8 mouse cellular contexts compared by ENCODE assay signal in the genomic region with DNA sequence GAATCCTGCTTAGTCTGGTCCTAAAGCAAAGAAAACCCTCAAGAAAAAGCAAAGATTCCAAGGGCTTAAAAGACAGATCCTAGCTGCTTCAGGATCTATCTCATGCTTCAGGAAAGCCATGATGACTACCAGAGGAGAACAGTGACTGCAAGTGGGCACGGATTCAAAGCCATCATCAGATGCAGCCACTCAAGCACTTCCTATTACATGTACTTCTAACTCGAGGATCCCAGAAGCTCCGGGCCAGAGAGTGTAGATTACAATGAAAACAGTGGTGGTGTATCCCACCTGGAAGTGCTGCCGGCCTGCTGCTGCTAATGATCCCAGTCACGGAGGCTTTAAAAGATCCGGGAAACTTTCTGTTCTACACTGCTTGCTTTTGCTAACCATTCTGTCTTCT. TPM values are rescaled to one million over a fixed set of nuclear protein-coding genes. Genes with fewer than 3 reads are reported as not detected.
A peak's percentile ranks its signal among the peaks of the same experiment; 100 is the strongest.
DNase-seq lines count a peak whose midpoint lies in the region; ATAC-seq and TF ChIP-seq lines count a peak whose summit lies in the region.

No protein-coding gene starts in this region.

- H3K36me3 ChIP-seq in kidney, embryonic 16.5 days (ENCODE audit: insufficient read depth, low read length): no peaks in the 10 kb centered on the region
- H3K36me3 ChIP-seq in forebrain, postnatal 0 days (ENCODE audit: insufficient read depth): no peaks in the 10 kb centered on the region
- H3K36me3 ChIP-seq in limb, embryonic 13.5 days: peaks cover 7% of the 10 kb centered on the region; the same call in 1 of the 2 replicates
- H3K36me3 ChIP-seq in neural tube, embryonic 12.5 days: peaks cover 3% of the 10 kb centered on the region; the same call in 1 of the 2 replicates

- no peaks in the 10 kb centered on the region for H3K27me3 ChIP-seq in kidney, embryonic 16.5 days (ENCODE audit: insufficient read depth, low read length)
- H3K27me3 ChIP-seq in forebrain, postnatal 0 days (ENCODE audit: insufficient read depth, low read length): no peaks in the 10 kb centered on the region
- H3K27me3 ChIP-seq in limb, embryonic 13.5 days: no peaks in the 10 kb centered on the region
- no peaks in the 10 kb centered on the region for H3K27me3 ChIP-seq in neural tube, embryonic 12.5 days (replicated peaks)

- ATAC-seq in kidney, embryonic 16.5 days (ENCODE audit: low FRiP score, low TSS enrichment): no peak
- ATAC-seq in forebrain, postnatal 0 days: no peak
- ATAC-seq in limb, embryonic 13.5 days (ENCODE audit: low FRiP score, low read depth): no peak
- no peak for ATAC-seq in neural tube, embryonic 12.5 days (ENCODE audit: low FRiP score, low read depth)

- no peak for TF ChIP-seq CTCF in forebrain, postnatal 0 days (IDR thresholded peaks at IDR 0.05; ENCODE audit: low read depth)

- no peaks in the 10 kb centered on the region for H3K9me3 ChIP-seq in kidney, embryonic 16.5 days (ENCODE audit: low read length)
- H3K9me3 ChIP-seq in forebrain, postnatal 0 days (ENCODE audit: low read length): no peaks in the 10 kb centered on the region
- no peaks in the 10 kb centered on the region for H3K9me3 ChIP-seq in limb, embryonic 13.5 days
- H3K9me3 ChIP-seq in neural tube, embryonic 12.5 days: no peaks in the 10 kb centered on the region

- H3K4me1 ChIP-seq in kidney, embryonic 16.5 days (ENCODE audit: insufficient read depth, low read length): peaks cover 41% of the 10 kb centered on the region
- peaks cover 17% of the 10 kb centered on the region for H3K4me1 ChIP-seq in forebrain, postnatal 0 days (ENCODE audit: insufficient read depth)
- H3K4me1 ChIP-seq in limb, embryonic 13.5 days: peaks cover 60% of the 10 kb centered on the region
- H3K4me1 ChIP-seq in neural tube, embryonic 12.5 days: peaks cover 37% of the 10 kb centered on the region

- H3K4me2 ChIP-seq in kidney, embryonic 16.5 days (replicated peaks; ENCODE audit: low read depth, low read length): peak overlapping the region; percentile 64
- H3K4me2 ChIP-seq in forebrain, postnatal 0 days (ENCODE audit: low read depth): peak overlapping the region; percentile 67
- peak overlapping the region; percentile 74 for H3K4me2 ChIP-seq in limb, embryonic 13.5 days (replicated peaks)
- H3K4me2 ChIP-seq in neural tube, embryonic 12.5 days (replicated peaks): peak overlapping the region; percentile 71

- H3K27ac ChIP-seq in kidney, embryonic 16.5 days (ENCODE audit: low read length): peak overlapping the region; percentile 3; the same call in 1 of the 2 replicates
- H3K27ac ChIP-seq in forebrain, postnatal 0 days (ENCODE audit: low read depth, low read length): no peak overlapping the region
- H3K27ac ChIP-seq in limb, embryonic 13.5 days: no peak overlapping the region
- no peak overlapping the region for H3K27ac ChIP-seq in neural tube, embryonic 12.5 days

- 4% methylated on average over 6 of the region's 6 CpGs for WGBS in kidney, embryonic 16.5 days
- 27% methylated on average over 6 of the region's 6 CpGs for WGBS in forebrain, postnatal 0 days
- 15% methylated on average over 6 of the region's 6 CpGs for WGBS in limb, embryonic 13.5 days
- 46% methylated on average over 6 of the region's 6 CpGs for WGBS in neural tube, embryonic 12.5 days

- H3K9ac ChIP-seq in kidney, embryonic 16.5 days (replicated peaks; ENCODE audit: low read length): no peak overlapping the region; the same call in 1 of the 2 replicates
- H3K9ac ChIP-seq in forebrain, postnatal 0 days: no peak overlapping the region
- H3K9ac ChIP-seq in limb, embryonic 13.5 days: peak overlapping the region; percentile 46
- no peak overlapping the region for H3K9ac ChIP-seq in neural tube, embryonic 12.5 days

- H3K4me3 ChIP-seq in kidney, embryonic 16.5 days (ENCODE audit: low read length): peak overlapping the region; percentile 92
- H3K4me3 ChIP-seq in forebrain, postnatal 0 days (ENCODE audit: low read depth, low read length): peak overlapping the region; percentile 96; the same call in 1 of the 2 replicates
- H3K4me3 ChIP-seq in limb, embryonic 13.5 days: peak overlapping the region; percentile 97
- no peak overlapping the region for H3K4me3 ChIP-seq in neural tube, embryonic 12.5 days

- DNase-seq in kidney, adult 9 months: no peak
- no peak for DNase-seq in forebrain, postnatal 0 days
- no peak for DNase-seq in right cerebral cortex, adult 18-20 months
- no peak for DNase-seq in urinary bladder, adult 2 months (ENCODE audit: low spot score)
- DNase-seq in cerebellum, adult 11-12 months: no peak

RNA-seq across cellular contexts. Expression of a gene that starts 4.0 kb away (rescaled TPM):
- 102 and 107 TPM in 2 replicates for polyA plus RNA-seq in kidney, embryonic 16.5 days (2015; fragmentation: Nextera tagmentation; extraction: Ambion mirVana)
- total RNA-seq in forebrain, postnatal 0 days (2014; rRNA removed): 73.3 and 80.8 TPM in 2 replicates
- 44.6 and 53.5 TPM in 2 replicates for polyA plus RNA-seq in forebrain, postnatal 0 days (2015; fragmentation: Nextera tagmentation; extraction: Ambion mirVana)
- 90.3 and 99.9 TPM in 2 replicates for polyA plus RNA-seq in limb, embryonic 13.5 days (2015; fragmentation: Nextera tagmentation; extraction: Ambion mirVana)
- polyA plus RNA-seq in neural tube, embryonic 12.5 days (2016; fragmentation: Nextera tagmentation; extraction: Ambion mirVana): 124 and 128 TPM in 2 replicates
- polyA plus RNA-seq in urinary bladder, adult 2 months (2012; rRNA removed): 65.7 and 75.4 TPM in 2 replicates
